In genomic region chr13:99837772-99838425, GRCm38 (mm10) we compare ENCODE assay signal across 7 mouse cellular contexts.
DNase-seq lines count a peak whose midpoint lies in the region; ATAC-seq and TF ChIP-seq lines count a peak whose summit lies in the region.

No protein-coding gene starts in this region.

- 25% methylated on average over 11 of the region's 11 CpGs for WGBS in hindbrain, embryonic 16.5 days

- peak; percentile 91 for ATAC-seq in hindbrain, embryonic 16.5 days
- ATAC-seq in megakaryocyte, adult 5-6 weeks (ENCODE audit: poor library complexity, severe bottlenecking): peak; percentile 62

- no peak overlapping the region for H3K9ac ChIP-seq in hindbrain, embryonic 16.5 days (ENCODE audit: low read depth, low read length)

- H3K4me2 ChIP-seq in hindbrain, embryonic 16.5 days (ENCODE audit: low read length): peak overlapping the region; percentile 31

- peaks cover 17% of the 10 kb centered on the region for H3K4me1 ChIP-seq in hindbrain, embryonic 16.5 days (ENCODE audit: control insufficient read depth, insufficient read depth, low read depth, low read length)

- no peaks in the 10 kb centered on the region for H3K27me3 ChIP-seq in hindbrain, embryonic 16.5 days (replicated peaks; ENCODE audit: control insufficient read depth, insufficient read depth, low read length)

- intact Hi-C loops in gastrocnemius, adult 2 months (cut with DNase I): loop anchor here (1.0 to 5.0 kb wide), 2 partner anchors 461 to 485 kb away; no protein-coding TSS in a partner anchor

- 0 out of 2 replicates have a peak, but pooled peaks cover 2% of the 10 kb centered on the region for H3K9me3 ChIP-seq in hindbrain, embryonic 16.5 days (ENCODE audit: control insufficient read depth, low read length)

- peak overlapping the region; percentile 48 for H3K4me3 ChIP-seq in gastrocnemius, adult 2 months
- H3K4me3 ChIP-seq in hindbrain, embryonic 16.5 days (ENCODE audit: low read length): no peak overlapping the region

- H3K27ac ChIP-seq in gastrocnemius, adult 2 months: peak overlapping the region; percentile 17
- H3K27ac ChIP-seq in hindbrain, embryonic 16.5 days (ENCODE audit: low read depth, low read length): no peak overlapping the region

- TF ChIP-seq CTCF in gastrocnemius, adult 2 months (IDR thresholded peaks at IDR 0.05): peak; percentile 94; the same call in 1 of the 2 replicates

- H3K36me3 ChIP-seq in hindbrain, embryonic 16.5 days (ENCODE audit: control insufficient read depth, insufficient read depth, low read length): no peaks in the 10 kb centered on the region

- peak; percentile 71 for DNase-seq in adrenal gland, adult 2 months
- peak; percentile 76 to 88 for DNase-seq in cerebellum, postnatal 25 days
- DNase-seq in gastrocnemius, adult 2 months: peak; percentile 69
- peak; percentile 72 to 86 for DNase-seq in left cerebral cortex, adult 18-20 months (ENCODE audit: low spot score in 2 of 2)
- DNase-seq in right cerebral cortex, postnatal 36 days (ENCODE audit: low spot score in 2 of 2): peak; percentile 60 to 73
